Mouse (Mus musculus): ENCODE results near the gene Arl5c. TPM values are rescaled to one million over a fixed set of nuclear protein-coding genes. Genes with fewer than 3 reads are reported as not detected.

Arl5c gene
- total RNA-seq, 4 experiments from 2014 or later: 0.22 to 0.87 (median 0.45) TPM

- DNase-seq (ENCODE audit: low spot score): no peak
These were observed 24.1 kb upstream of the Arl5c start for GRCm38 (mm10) chr11:98019883-98020610.

GRCm38 (mm10) chr11:98018858-98019641, 23.1 kb upstream of the Arl5c start:
- no peak for DNase-seq (ENCODE audit: low spot score)

- no peak for DNase-seq (ENCODE audit: low spot score)
These were observed 22.2 kb upstream of the Arl5c start for GRCm38 (mm10) chr11:98018222-98018621.

- DNase-seq (ENCODE audit: low spot score): no peak
These were observed 20.8 kb upstream of the Arl5c start for GRCm38 (mm10) chr11:98016824-98017223.

- DNase-seq (ENCODE audit: low spot score): no peak
These were observed 20.2 kb upstream of the Arl5c start for GRCm38 (mm10) chr11:98016177-98016576.

GRCm38 (mm10) chr11:98012831-98013230, 16.9 kb upstream of the Arl5c start:
- DNase-seq (ENCODE audit: low spot score): no peak

- no peak for DNase-seq (ENCODE audit: low spot score)
These were observed 15.7 kb upstream of the Arl5c start for GRCm38 (mm10) chr11:98011716-98012115.

- no peak for DNase-seq (ENCODE audit: low spot score)
These were observed 12.1 kb upstream of the Arl5c start for GRCm38 (mm10) chr11:98008087-98008486.

- peak; percentile 62 for DNase-seq (ENCODE audit: low spot score)
These were observed 9.7 kb upstream of the Arl5c start for GRCm38 (mm10) chr11:98005686-98006085.

- DNase-seq (ENCODE audit: low spot score): no peak
These were observed 9.1 kb upstream of the Arl5c start for GRCm38 (mm10) chr11:98005076-98005475.

GRCm38 (mm10) chr11:98004161-98004560, 8.2 kb upstream of the Arl5c start:
- DNase-seq (ENCODE audit: low spot score): no peak

- no peak for DNase-seq (ENCODE audit: low spot score)
These were observed 7.2 kb upstream of the Arl5c start for GRCm38 (mm10) chr11:98003171-98003671.

GRCm38 (mm10) chr11:98002627-98003026, 6.6 kb upstream of the Arl5c start:
- peak; percentile 69 for DNase-seq (ENCODE audit: low spot score)

- DNase-seq (ENCODE audit: low spot score): no peak
These were observed 6.0 kb upstream of the Arl5c start for GRCm38 (mm10) chr11:98001986-98002385.

GRCm38 (mm10) chr11:98001351-98001824, 5.4 kb upstream of the Arl5c start:
- no peak for DNase-seq (ENCODE audit: low spot score)

GRCm38 (mm10) chr11:98000378-98001140, 4.6 kb upstream of the Arl5c start:
- DNase-seq (ENCODE audit: low spot score): no peak

GRCm38 (mm10) chr11:97999748-98000147, 3.8 kb upstream of the Arl5c start:
- no peak for DNase-seq (ENCODE audit: low spot score)

- DNase-seq (ENCODE audit: low spot score): no peak
These were observed 3.1 kb upstream of the Arl5c start for GRCm38 (mm10) chr11:97998898-97999608.

GRCm38 (mm10) chr11:97998074-97998793, 2.3 kb upstream of the Arl5c start:
- no peak for DNase-seq (ENCODE audit: low spot score)

GRCm38 (mm10) chr11:97997387-97997960, 1.5 kb upstream of the Arl5c start:
- no peak for DNase-seq (ENCODE audit: low spot score)

Data from heart, adult 8-10 months (tissue).